Mouse (Mus musculus) ES-E14 (cell line): Measurements from ENCODE around the gene E2f4.

ENCODE experiments used
- CHD2 ChIP-seq: IDR thresholded peaks from 2 replicates; pipeline ENCODE4 v1.6.1; 2014; ENCODE audit warnings: mild to moderate bottlenecking, low read depth, low read length, inconsistent platforms
- HCFC1 ChIP-seq: IDR thresholded peaks from 2 replicates; pipeline ENCODE4 v1.6.1; 2012; ENCODE audit warnings: low read length, inconsistent platforms, borderline replicate concordance; ENCODE audit not compliant: insufficient read depth
- MAFK ChIP-seq: IDR thresholded peaks from 2 replicates; pipeline ENCODE4 v1.6.1; 2014; ENCODE audit warnings: mild to moderate bottlenecking, low read depth, low read length, inconsistent platforms; ENCODE audit not compliant: insufficient read depth
- ZNF384 ChIP-seq: IDR thresholded peaks from 2 replicates; pipeline ENCODE4 v1.6.1; 2012; ENCODE audit warnings: low read depth, low read length, inconsistent platforms

- TF ChIP-seq HCFC1 (no peak), CHD2 (no peak), MAFK (no peak), ZNF384 (no peak)
Measured at GRCm38 (mm10) chr8:105325641-105326093, 28.2 kb downstream of the E2f4 start.
